Mouse (Mus musculus): ENCODE measurements at regions not wholly inside any gene's neighbourhood (a gene's known extent, or its start where the extent isn't known, plus 50 kb on each side); places are given as distances from the start of the nearest gene placed in this dataset.

DNA sequence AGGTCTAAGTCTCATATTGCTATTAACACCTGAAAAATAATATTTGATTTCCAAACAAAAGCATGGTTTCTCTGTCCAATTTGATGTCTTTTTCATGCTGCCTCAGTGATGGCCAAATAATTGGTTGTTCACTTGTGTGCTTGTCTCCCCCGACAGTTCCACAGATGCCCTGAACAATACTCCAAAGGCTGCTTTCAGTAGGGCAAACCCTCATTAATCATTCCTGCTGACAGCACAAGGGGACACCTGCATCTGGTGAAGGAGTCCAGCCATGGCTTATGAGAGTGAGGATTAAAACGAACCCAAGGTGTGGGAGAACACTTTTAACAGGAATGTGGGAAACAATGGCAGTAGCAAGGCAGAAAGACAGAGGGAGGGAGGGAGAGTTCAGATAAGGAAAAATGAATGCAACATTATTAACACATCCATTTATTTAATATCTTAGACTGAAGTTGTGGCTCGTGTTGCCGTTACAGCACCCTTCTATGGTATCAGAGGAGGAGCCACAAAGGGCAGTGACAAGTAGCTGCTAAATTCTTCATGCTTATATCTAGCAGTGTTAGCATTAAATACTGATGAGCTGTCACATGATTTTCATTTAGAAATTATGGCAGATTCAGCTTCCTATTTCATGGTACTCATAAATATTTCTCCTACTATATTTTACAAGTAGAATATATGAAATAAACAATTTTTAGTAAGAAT lies 501.8 kb upstream of the Mms22l start:
- DNase-seq (ENCODE audit: low spot score): no peak

DNA sequence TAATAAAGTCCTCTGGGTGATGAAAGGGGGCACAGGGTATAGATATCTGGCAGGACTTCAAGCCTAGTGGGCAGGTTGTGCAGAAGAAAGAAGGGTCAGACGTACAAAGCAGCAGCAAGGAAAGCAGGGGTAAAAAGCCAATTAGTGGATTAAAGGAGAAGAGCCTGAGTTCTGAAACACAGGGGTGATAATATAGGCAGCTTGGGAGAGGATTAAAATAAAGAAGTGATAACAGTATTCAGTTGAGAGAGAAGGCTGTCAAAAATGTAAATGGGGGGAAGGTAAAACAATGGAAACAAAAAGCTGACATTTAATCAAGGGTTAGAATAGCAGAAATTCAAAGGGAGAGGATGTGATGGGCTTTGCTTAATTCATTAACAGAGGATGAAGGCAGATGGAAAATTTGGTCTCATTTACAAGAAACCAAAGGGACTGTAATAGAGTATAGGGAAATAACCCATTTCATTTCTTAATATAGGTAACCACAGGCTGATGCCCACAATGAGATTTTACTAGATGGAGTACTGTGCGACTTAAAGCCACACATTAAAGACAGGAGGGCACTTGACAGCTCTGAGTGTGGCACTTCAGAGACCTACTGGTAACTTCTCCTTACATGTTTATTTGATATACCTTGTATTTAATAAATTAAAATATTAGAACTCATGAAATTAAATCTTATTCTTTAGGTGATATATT lies 489.8 kb upstream of the Mms22l start:
- DNase-seq (ENCODE audit: low spot score): no peak

DNA sequence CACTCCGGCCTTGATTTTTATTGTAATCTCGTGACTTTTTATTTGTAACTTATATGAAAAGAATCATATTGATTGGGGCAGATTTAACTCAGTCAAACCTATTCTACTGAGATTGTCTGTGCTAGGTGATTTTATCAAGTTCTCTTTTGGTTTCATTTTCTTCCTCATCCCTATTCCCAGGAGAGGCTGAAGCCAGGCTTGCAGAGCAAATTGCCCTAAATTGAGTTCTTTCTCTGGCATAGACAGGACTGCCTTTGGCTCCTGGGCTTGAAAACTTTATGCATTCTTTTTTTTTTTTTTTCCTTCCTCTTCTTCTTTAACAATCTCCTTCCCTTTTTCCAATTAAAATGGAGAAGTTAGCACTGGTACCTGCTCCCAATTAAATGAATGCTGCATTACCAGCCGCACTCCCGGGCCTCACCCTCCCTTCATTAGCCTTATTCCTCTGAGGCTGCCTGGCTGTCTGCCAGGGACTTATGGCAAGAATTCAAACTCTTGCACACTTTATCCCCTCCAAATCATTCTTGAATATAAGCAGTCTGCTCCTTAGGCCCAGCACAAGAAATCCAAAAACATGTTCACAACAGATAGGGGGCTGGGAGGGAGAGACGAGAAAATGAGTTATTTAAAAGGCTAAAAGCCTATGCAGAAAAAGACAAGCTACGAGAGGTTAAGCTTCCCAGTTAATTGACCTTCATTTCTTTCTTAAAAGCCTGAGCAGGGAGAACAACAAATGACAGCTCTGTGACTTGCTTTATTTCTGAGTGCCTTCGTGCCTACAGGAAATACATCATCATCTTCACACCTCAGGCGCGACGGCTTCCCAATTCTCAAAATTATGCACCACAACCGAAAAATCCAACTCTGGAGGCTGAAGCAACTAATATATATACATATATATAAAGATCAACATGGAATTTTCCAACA lies 476.8 kb upstream of the Mms22l start:
- no peak for DNase-seq (ENCODE audit: low spot score)

Measured in testis, postnatal 14 days (tissue).